Mouse (Mus musculus): ENCODE data around the gene Hps4.

- TF ChIP-seq CTCF (IDR thresholded peaks at IDR 0.05; ENCODE audit: insufficient read depth, low read depth, low read length), result no peak
- no peak for TF ChIP-seq POLR2A (IDR thresholded peaks at IDR 0.05; ENCODE audit: insufficient read depth, low read depth, low read length)
Measured at GRCm38 (mm10) chr5:112327854-112328253, 15.0 kb upstream of the Hps4 start.

All from olfactory bulb, adult 2 months (tissue).